In the genomic region with DNA sequence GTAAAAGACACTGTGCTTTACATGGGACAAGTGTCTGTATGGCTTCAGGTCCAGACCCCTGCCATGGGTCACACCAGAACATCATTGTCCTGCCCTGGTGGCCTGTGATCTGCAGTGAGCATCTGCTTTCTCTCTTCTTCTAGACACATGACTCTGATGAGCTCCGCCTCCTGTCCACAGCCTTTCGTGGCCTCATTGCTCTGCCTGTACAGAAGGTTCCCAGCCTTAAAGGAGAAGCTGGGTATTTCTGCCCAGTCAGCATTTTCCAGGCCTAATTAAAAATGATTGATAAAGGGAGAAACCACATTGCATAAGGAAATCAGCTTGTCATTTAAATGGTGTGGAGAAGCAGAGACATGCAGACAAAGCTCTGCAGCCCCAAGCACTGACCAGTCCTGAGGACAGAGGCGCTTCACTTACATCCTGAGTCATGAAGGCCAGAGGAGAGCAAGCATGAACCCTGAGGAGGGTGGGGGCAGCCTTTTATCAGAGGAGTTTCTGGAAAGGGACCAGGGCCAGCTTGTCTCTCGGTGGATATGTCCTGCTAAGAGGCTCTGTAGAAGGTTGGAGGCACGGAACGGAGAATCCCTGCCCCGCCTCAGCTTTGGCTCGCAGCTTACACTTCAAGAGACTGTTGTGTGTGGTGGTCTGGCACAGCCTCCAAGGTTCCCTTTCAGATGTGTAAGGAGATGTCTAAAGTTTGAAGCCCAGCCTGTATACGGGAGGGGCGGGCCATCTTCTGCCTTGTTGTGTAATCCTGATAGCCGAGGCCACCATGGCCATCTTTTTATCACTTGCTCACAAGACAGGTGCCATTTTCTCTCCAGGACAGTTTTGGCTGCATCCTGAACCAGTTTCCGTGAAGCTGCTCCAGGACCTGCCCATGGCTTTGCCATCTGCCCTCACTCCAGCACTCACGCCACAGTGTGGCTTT, we compare ENCODE assay signal across 8 mouse cellular contexts.
A peak's percentile ranks its signal among the peaks of the same experiment; 100 is the strongest.
DNase-seq lines count a peak whose midpoint lies in the region; ATAC-seq and TF ChIP-seq lines count a peak whose summit lies in the region.

No protein-coding gene starts in this region.

- no peaks in the 10 kb centered on the region for H3K9me3 ChIP-seq in heart, embryonic 14.5 days (ENCODE audit: control insufficient read depth, low read length)
- no peaks in the 10 kb centered on the region for H3K9me3 ChIP-seq in embryonic facial prominence, embryonic 14.5 days (ENCODE audit: control insufficient read depth, low read length)
- no peaks in the 10 kb centered on the region for H3K9me3 ChIP-seq in neural tube, embryonic 12.5 days

- WGBS in heart, embryonic 14.5 days, result 36% methylated on average over 13 of the region's 13 CpGs
- 58% methylated on average over 13 of the region's 13 CpGs for whole genome bisulfite sequencing in heart, adult 2 months
- WGBS in embryonic facial prominence, embryonic 14.5 days, result 61% methylated on average over 13 of the region's 13 CpGs
- 72% methylated on average over 13 of the region's 13 CpGs for WGBS in neural tube, embryonic 12.5 days

- peak overlapping the region; percentile 22; the same call in 1 of the 2 replicates for H3K4me2 ChIP-seq in heart, embryonic 14.5 days (ENCODE audit: low read length)
- H3K4me2 ChIP-seq in embryonic facial prominence, embryonic 14.5 days (ENCODE audit: low read depth, low read length), result no peak overlapping the region
- no peak overlapping the region for H3K4me2 ChIP-seq in neural tube, embryonic 12.5 days (replicated peaks)

- peaks cover 4% of the 10 kb centered on the region for H3K79me2 ChIP-seq in heart, adult 2 months (replicated peaks; ENCODE audit: control insufficient read depth, insufficient read depth, low read length)

- no peaks in the 10 kb centered on the region for H3K27me3 ChIP-seq in heart, embryonic 14.5 days (ENCODE audit: control insufficient read depth, insufficient read depth, low read length)
- H3K27me3 ChIP-seq in heart, adult 2 months (ENCODE audit: control insufficient read depth, insufficient read depth, low read length), result no peaks in the 10 kb centered on the region
- H3K27me3 ChIP-seq in embryonic facial prominence, embryonic 14.5 days (replicated peaks; ENCODE audit: control insufficient read depth, insufficient read depth, low read length), result no peaks in the 10 kb centered on the region
- H3K27me3 ChIP-seq in neural tube, embryonic 12.5 days (replicated peaks), result no peaks in the 10 kb centered on the region

- ATAC-seq in heart, embryonic 14.5 days (ENCODE audit: insufficient number of reproducible peaks, insufficient read depth, low FRiP score, low read depth), result peak; percentile 62
- ATAC-seq in embryonic facial prominence, embryonic 14.5 days (ENCODE audit: low read depth), result peak; percentile 31; the same call in 1 of the 2 replicates
- ATAC-seq in neural tube, embryonic 12.5 days (ENCODE audit: low FRiP score, low read depth), result 0 out of 2 replicates have a peak, but pooled peaks have one; percentile 38

- H3K27ac ChIP-seq in heart, embryonic 14.5 days (replicated peaks in 1 of 2; ENCODE audit: control insufficient read depth in 1 of 2, insufficient read depth in 1 of 2, low read depth in 2 of 2, low read length in 2 of 2), result peak overlapping the region in 1 of 2 experiments; percentile 30; a peak in 2 of 4 replicates
- no peak overlapping the region for H3K27ac ChIP-seq in heart, adult 2 months
- H3K27ac ChIP-seq in embryonic facial prominence, embryonic 14.5 days (replicated peaks; ENCODE audit: low read depth, low read length), result peak overlapping the region; percentile 28; the same call in 1 of the 2 replicates
- no peak overlapping the region for H3K27ac ChIP-seq in neural tube, embryonic 12.5 days

- no peak for DNase-seq in heart, adult 2 months
- DNase-seq in adrenal gland, adult 8-10 months, result peak; percentile 56
- no peak for DNase-seq in embryonic facial prominence, embryonic 14.5 days (ENCODE audit: low spot score)
- DNase-seq in kidney, postnatal 10 days, result peak; percentile 46
- DNase-seq in layer of hippocampus, adult 9-11 months, result no peak
- DNase-seq in left cerebral cortex, adult 9 months (ENCODE audit: low spot score in 2 of 2), result no peak

- no peak for TF ChIP-seq EP300 in heart, adult 2 months (IDR thresholded peaks at IDR 0.05; ENCODE audit: insufficient read depth, low read depth, low read length)

- H3K9ac ChIP-seq in heart, embryonic 14.5 days (ENCODE audit: low read length), result no peak overlapping the region
- H3K9ac ChIP-seq in heart, adult 2 months (ENCODE audit: low read depth, low read length), result no peak overlapping the region
- H3K9ac ChIP-seq in embryonic facial prominence, embryonic 14.5 days (ENCODE audit: low read depth, low read length), result no peak overlapping the region
- H3K9ac ChIP-seq in neural tube, embryonic 12.5 days, result no peak overlapping the region

- TF ChIP-seq CTCF in heart, adult 2 months (IDR thresholded peaks at IDR 0.05), result no peak

- H3K4me1 ChIP-seq in heart, embryonic 14.5 days (ENCODE audit: control insufficient read depth in 2 of 2, insufficient read depth in 2 of 2, low read length in 2 of 2), result peaks cover 18 to 44% of the 10 kb centered on the region in 2 experiments
- H3K4me1 ChIP-seq in heart, adult 2 months (ENCODE audit: control insufficient read depth, insufficient read depth, low read length), result peaks cover 27% of the 10 kb centered on the region
- H3K4me1 ChIP-seq in embryonic facial prominence, embryonic 14.5 days (ENCODE audit: control insufficient read depth, insufficient read depth, low read length), result peaks cover 40% of the 10 kb centered on the region
- peaks cover 56% of the 10 kb centered on the region for H3K4me1 ChIP-seq in neural tube, embryonic 12.5 days

- no peak overlapping the region for H3K4me3 ChIP-seq in heart, embryonic 14.5 days (ENCODE audit: control insufficient read depth in 1 of 2, insufficient read depth in 1 of 2, low read depth in 1 of 2, low read length in 2 of 2)
- no peak overlapping the region for H3K4me3 ChIP-seq in heart, adult 2 months
- H3K4me3 ChIP-seq in embryonic facial prominence, embryonic 14.5 days (ENCODE audit: low read depth, low read length), result no peak overlapping the region
- H3K4me3 ChIP-seq in neural tube, embryonic 12.5 days, result no peak overlapping the region

- no peak for TF ChIP-seq POLR2A in heart, adult 2 months (IDR thresholded peaks at IDR 0.05; ENCODE audit: insufficient read depth, low read depth, low read length)

- H3K36me3 ChIP-seq in heart, embryonic 14.5 days (ENCODE audit: control insufficient read depth, insufficient read depth, low read length), result no peaks in the 10 kb centered on the region
- H3K36me3 ChIP-seq in heart, adult 2 months (ENCODE audit: control insufficient read depth, insufficient read depth, low read length), result no peaks in the 10 kb centered on the region; the same call in 1 of the 2 replicates
- H3K36me3 ChIP-seq in embryonic facial prominence, embryonic 14.5 days (ENCODE audit: control insufficient read depth, insufficient read depth, low read length), result 0 out of 2 replicates have a peak, but pooled peaks cover 6% of the 10 kb centered on the region
- 0 out of 2 replicates have a peak, but pooled peaks cover 6% of the 10 kb centered on the region for H3K36me3 ChIP-seq in neural tube, embryonic 12.5 days

- intact Hi-C loops in heart, adult 2 months (cut with DNase I), result no loop called here

Comparison
In these comparisons a context has a peak if more than half of its experiments do, and no peak if none do; other contexts are left out.
1. DNase-seq: peak in adrenal gland, adult 8-10 months (single experiment) and kidney, postnatal 10 days (single experiment); none in heart, adult 2 months (0 of 2), embryonic facial prominence, embryonic 14.5 days (single experiment), layer of hippocampus, adult 9-11 months (single experiment) and left cerebral cortex, adult 9 months (0 of 2).
2. Peak in every context shown above with its lines, with median percentiles within 50 percentile points of each other: ATAC-seq.